Mouse (Mus musculus) cerebellum, adult 2 months (tissue): Measurements from ENCODE around the gene Zfp672.
A peak's percentile ranks its signal among the peaks of the same experiment; 100 is the strongest.

Source experiments
- CTCF ChIP-seq: fragments of 200-500 bp; IDR thresholded peaks from 2 replicates; pipeline ENCODE4 v1.5.1; 2011; ENCODE audit warnings: low read depth, mild to moderate bottlenecking, control low read depth, low read length, moderate library complexity, borderline replicate concordance; ENCODE audit not compliant: insufficient read depth
- POLR2A ChIP-seq: fragments of 200-500 bp; IDR thresholded peaks from 2 replicates; pipeline ENCODE4 v1.6.1; 2011; ENCODE audit warnings: low read length, control low read depth, borderline replicate concordance; ENCODE audit not compliant: insufficient read depth

GRCm38 (mm10) chr11:58306860-58307308, 23.3 kb downstream of the Zfp672 start, which contains the start of gene Zfp692:
- TF ChIP-seq CTCF (no peak), POLR2A (peak; percentile 43; the same call in 1 of the 2 replicates)
